Mouse (Mus musculus): Measurements from ENCODE around the gene Grk3.

DNA sequence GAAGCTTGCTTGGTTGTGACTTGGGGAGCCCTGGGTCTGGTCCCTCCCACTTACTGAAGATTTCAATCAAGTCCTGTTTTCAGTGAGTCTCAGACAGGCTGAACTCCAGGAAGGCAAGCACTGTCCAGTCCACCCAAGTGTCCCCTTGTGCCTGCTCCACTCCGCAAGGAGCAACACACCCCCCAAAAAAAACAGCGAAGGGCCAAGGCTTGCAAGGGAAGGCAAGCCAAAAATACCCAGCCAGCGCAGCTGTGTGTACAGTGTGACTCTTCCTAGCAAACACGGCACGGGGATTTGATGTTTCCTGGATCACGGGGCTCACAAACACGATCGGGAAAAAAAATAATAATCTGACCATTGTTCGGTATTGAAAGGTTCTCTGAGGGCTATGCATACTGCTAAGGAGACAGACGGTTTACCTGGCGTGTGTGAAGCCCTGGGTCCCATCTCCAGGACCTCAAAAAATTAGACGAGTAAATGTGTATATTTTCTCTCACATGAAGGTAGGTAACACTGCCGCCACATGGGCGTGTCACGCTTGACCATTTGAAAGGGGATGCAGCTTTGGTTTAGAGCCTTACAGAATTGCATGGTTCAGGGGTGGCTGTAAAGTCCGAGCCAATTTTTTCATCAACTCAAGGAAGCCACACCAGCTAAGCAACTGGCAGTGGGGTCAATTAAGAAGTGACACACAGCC is 1.3 kb downstream of the Grk3 start:
- no peak for TF ChIP-seq POLR2A (IDR thresholded peaks at IDR 0.05; ENCODE audit: low read depth, low read length)
- TF ChIP-seq CTCF (IDR thresholded peaks at IDR 0.05; ENCODE audit: borderline replicate concordance, insufficient read depth, low read length): no peak
